Mouse (Mus musculus) liver, embryonic 11.5 days (tissue): ENCODE data around the gene Calhm6. TPM values are rescaled to one million over a fixed set of nuclear protein-coding genes. Genes with fewer than 3 reads are reported as not detected.

ENCODE experiments used
- ATAC-seq: fragments of 200-750 bp; cut with Nextera tagmentation; replicated peaks from 2 replicates; pipeline ENCODE4 v1.8.0; 2017; ENCODE audit warnings: moderate number of reproducible peaks, mild to moderate bottlenecking, moderate TSS enrichment, moderate library complexity; ENCODE audit not compliant: low FRiP score
- DNase-seq: peaks from one replicate; pipeline ENCODE4 v3.0.0-alpha.2; 2017; ENCODE audit warnings: low spot score
- H3K27ac ChIP-seq: fragments of 300-500 bp; sonication (generic); 2 replicates; pipeline ENCODE4 v1.5.1; 2014; ENCODE audit warnings: mild to moderate bottlenecking, low read depth, low read length, control low read depth
- H3K27me3 ChIP-seq: fragments of 300-500 bp; sonication (generic); replicated peaks from 2 replicates; pipeline ENCODE4 v1.6.1; 2014; ENCODE audit warnings: low read length, mixed read lengths; ENCODE audit not compliant: control insufficient read depth, insufficient read depth
- H3K36me3 ChIP-seq: fragments of 300-500 bp; sonication (generic); 2 replicates; pipeline ENCODE4 v1.6.1; 2014; ENCODE audit warnings: mild to moderate bottlenecking, low read length, moderate library complexity, mixed read lengths; ENCODE audit not compliant: control insufficient read depth, insufficient read depth
- H3K4me1 ChIP-seq: fragments of 300-500 bp; sonication (generic); replicated peaks from 2 replicates; pipeline ENCODE4 v1.6.1; 2014; ENCODE audit warnings: low read length, mixed read lengths; ENCODE audit not compliant: control insufficient read depth, insufficient read depth
- H3K4me2 ChIP-seq: fragments of 300-500 bp; sonication (generic); 2 replicates; pipeline ENCODE4 v1.6.1; 2014; ENCODE audit warnings: mild to moderate bottlenecking, control low read depth, moderate library complexity
- H3K4me3 ChIP-seq: fragments of 300-500 bp; sonication (generic); 2 replicates; pipeline ENCODE4 v1.5.1; 2014; ENCODE audit warnings: low read depth, low read length, control low read depth
- H3K9ac ChIP-seq: fragments of 300-500 bp; sonication (generic); 2 replicates; pipeline ENCODE4 v1.6.1; 2014; ENCODE audit warnings: low read depth, low read length, control low read depth
- H3K9me3 ChIP-seq: fragments of 300-500 bp; sonication (generic); 2 replicates; pipeline ENCODE4 v1.6.1; 2016; ENCODE audit warnings: low read length, inconsistent platforms, mixed read lengths; ENCODE audit not compliant: control insufficient read depth
- WGBS: fragments of 180-500 bp; shearing (Covaris S2); extraction: QIAGEN DNeasy Blood & Tissue Kit; methylation state at CpG from one replicate; pipeline ENCODE4 v1.1.7; 2014; 5-methylcytosine and 5-hydroxymethylcytosine counted together
- polyA plus RNA-seq: library from polyadenylated mRNA; unstranded; fragments of >200 nt; fragmentation: Nextera tagmentation; extraction: Ambion mirVana; gene quantifications from 2 replicates; pipeline ENCODE4 v1.2.1, GENCODE M21; 2014

Gene Calhm6
- polyA plus RNA-seq, 1 experiment from 2014 or later, result 1.5 TPM

- Histone ChIP-seq H3K4me2 (no peak overlapping the region), H3K4me1 (no peaks in the 10 kb centered on the region), H3K36me3 (no peaks in the 10 kb centered on the region; the same call in 1 of the 2 replicates), H3K27me3 (no peaks in the 10 kb centered on the region), H3K9ac (no peak overlapping the region), H3K4me3 (no peak overlapping the region), H3K9me3 (no peaks in the 10 kb centered on the region), H3K27ac (no peak overlapping the region)
- ATAC-seq (no peak), DNase-seq (no peak)
- WGBS, result 77% methylated on average over 6 of the region's 6 CpGs
These were observed 22.7 kb upstream of the Calhm6 start for GRCm38 (mm10) chr10:34150454-34150853.

GRCm38 (mm10) chr10:34149772-34150171, 22.0 kb upstream of the Calhm6 start:
- Histone ChIP-seq H3K27ac (no peak overlapping the region), H3K9ac (no peak overlapping the region), H3K4me1 (no peaks in the 10 kb centered on the region), H3K27me3 (no peaks in the 10 kb centered on the region), H3K4me3 (no peak overlapping the region), H3K4me2 (no peak overlapping the region), H3K9me3 (no peaks in the 10 kb centered on the region), H3K36me3 (no peaks in the 10 kb centered on the region; the same call in 1 of the 2 replicates)
- 79% methylated on average over 3 of the region's 3 CpGs for WGBS
- DNase-seq (no peak), ATAC-seq (no peak)

DNA sequence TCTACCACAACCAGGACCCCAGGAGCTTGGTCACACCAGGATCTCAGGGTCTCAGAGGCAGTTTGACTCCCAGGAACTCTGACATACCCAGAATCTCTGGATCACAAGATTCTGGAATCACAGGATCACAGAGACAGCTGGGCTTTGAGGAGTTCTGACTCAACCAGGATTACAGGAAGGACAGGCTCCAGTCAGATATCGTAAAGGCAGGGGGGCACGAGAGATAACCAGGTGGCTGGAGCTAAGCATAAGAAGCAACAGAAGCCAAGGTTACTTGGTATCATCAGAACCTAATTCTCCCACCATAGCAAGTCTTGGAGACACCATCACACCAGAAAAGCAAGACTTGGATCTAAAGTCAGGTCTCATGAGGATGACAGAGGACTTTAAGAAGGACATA, 13.9 kb upstream of the Calhm6 start:
- H3K27me3 ChIP-seq, result no peaks in the 10 kb centered on the region
- no peaks in the 10 kb centered on the region for H3K9me3 ChIP-seq
- no peak overlapping the region for H3K27ac ChIP-seq
- no peak overlapping the region for H3K4me2 ChIP-seq
- no peaks in the 10 kb centered on the region for H3K4me1 ChIP-seq
- WGBS, result 59% methylated on average over 2 of the region's 2 CpGs
- DNase-seq (no peak), ATAC-seq (no peak)
- no peak overlapping the region for H3K4me3 ChIP-seq
- H3K9ac ChIP-seq, result no peak overlapping the region
- no peaks in the 10 kb centered on the region for H3K36me3 ChIP-seq

DNA sequence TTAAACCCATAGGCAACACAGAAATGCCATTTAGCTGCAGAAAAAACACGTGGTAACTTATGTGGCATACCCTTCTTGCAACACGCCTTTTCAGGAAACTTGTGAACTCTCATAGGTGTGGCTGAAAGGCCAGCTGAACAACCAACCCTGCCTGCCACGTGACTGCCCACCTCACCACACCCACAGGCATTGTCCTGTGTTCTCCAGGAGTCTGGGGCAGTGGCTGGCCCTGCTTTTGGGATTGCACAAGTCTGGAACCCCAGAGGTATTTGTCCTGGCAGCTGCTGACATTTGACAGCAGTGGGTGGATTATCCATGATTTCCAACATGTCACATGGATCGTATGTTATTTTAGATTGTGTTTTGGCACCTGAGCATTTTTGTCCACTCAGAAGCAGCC, 12.0 kb upstream of the Calhm6 start:
- 65% methylated on average over 4 of the region's 4 CpGs for WGBS

GRCm38 (mm10) chr10:34138027-34138426, 10.2 kb upstream of the Calhm6 start:
- 48% methylated on average over 6 of the region's 6 CpGs for WGBS
- Histone ChIP-seq H3K4me2 (no peak overlapping the region), H3K4me3 (no peak overlapping the region), H3K4me1 (no peaks in the 10 kb centered on the region), H3K27ac (no peak overlapping the region), H3K27me3 (no peaks in the 10 kb centered on the region), H3K36me3 (no peaks in the 10 kb centered on the region), H3K9ac (no peak overlapping the region), H3K9me3 (no peaks in the 10 kb centered on the region)
- DNase-seq (no peak), ATAC-seq (no peak)

More for the DNA sequence above, 12.0 kb upstream of the Calhm6 start:
- H3K9me3 ChIP-seq, result no peaks in the 10 kb centered on the region
- ATAC-seq (no peak), DNase-seq (no peak)
- no peak overlapping the region for H3K4me2 ChIP-seq
- no peak overlapping the region for H3K4me3 ChIP-seq
- no peak overlapping the region for H3K27ac ChIP-seq
- no peaks in the 10 kb centered on the region for H3K27me3 ChIP-seq
- no peaks in the 10 kb centered on the region for H3K4me1 ChIP-seq
- H3K36me3 ChIP-seq, result no peaks in the 10 kb centered on the region
- no peak overlapping the region for H3K9ac ChIP-seq

DNA sequence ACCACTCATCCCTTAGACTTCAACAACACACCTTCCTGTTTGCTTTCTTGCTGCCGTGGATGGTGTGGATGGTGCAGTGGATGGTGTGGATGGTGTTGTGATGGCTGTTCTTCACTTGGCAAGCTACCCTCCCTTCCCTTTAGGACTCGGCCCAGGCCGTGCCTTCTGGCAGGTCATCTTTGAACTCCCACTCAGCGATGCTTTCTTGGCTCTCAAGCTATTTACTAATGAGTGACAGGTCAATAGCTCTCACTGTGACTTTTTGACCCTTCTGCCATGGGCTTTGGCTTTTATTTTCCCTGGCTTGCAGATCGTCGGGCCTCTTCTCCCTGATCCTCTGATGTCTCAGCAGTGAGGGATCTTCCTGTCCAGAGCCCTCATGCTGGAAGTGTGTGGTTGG, 8.6 kb upstream of the Calhm6 start:
- Histone ChIP-seq H3K9ac (no peak overlapping the region), H3K4me3 (no peak overlapping the region), H3K36me3 (no peaks in the 10 kb centered on the region), H3K4me2 (no peak overlapping the region), H3K4me1 (no peaks in the 10 kb centered on the region), H3K27me3 (no peaks in the 10 kb centered on the region), H3K27ac (no peak overlapping the region), H3K9me3 (no peaks in the 10 kb centered on the region)
- ATAC-seq (no peak), DNase-seq (no peak)
- WGBS, result 44% methylated on average over 6 of the region's 6 CpGs

GRCm38 (mm10) chr10:34131356-34131755, 3.6 kb upstream of the Calhm6 start:
- Histone ChIP-seq H3K4me1 (no peaks in the 10 kb centered on the region), H3K36me3 (no peaks in the 10 kb centered on the region), H3K9me3 (no peaks in the 10 kb centered on the region), H3K27me3 (no peaks in the 10 kb centered on the region), H3K9ac (no peak overlapping the region), H3K27ac (no peak overlapping the region), H3K4me3 (no peak overlapping the region), H3K4me2 (no peak overlapping the region)
- DNase-seq (no peak), ATAC-seq (no peak; the same call in 1 of the 2 replicates)
- 47% methylated on average over 2 of the region's 2 CpGs for WGBS

- no peak overlapping the region for H3K27ac ChIP-seq
- no peak overlapping the region for H3K4me2 ChIP-seq
- no peaks in the 10 kb centered on the region for H3K36me3 ChIP-seq
- no peak overlapping the region for H3K4me3 ChIP-seq
- no peaks in the 10 kb centered on the region for H3K27me3 ChIP-seq
- H3K9me3 ChIP-seq, result no peaks in the 10 kb centered on the region
- ATAC-seq, result no peak
- 83% methylated on average over 6 of the region's 6 CpGs for WGBS
- no peak for DNase-seq
- H3K4me1 ChIP-seq, result no peaks in the 10 kb centered on the region
- H3K9ac ChIP-seq, result no peak overlapping the region
These were observed 607 bp upstream of the Calhm6 start for GRCm38 (mm10) chr10:34128391-34128790.

DNA sequence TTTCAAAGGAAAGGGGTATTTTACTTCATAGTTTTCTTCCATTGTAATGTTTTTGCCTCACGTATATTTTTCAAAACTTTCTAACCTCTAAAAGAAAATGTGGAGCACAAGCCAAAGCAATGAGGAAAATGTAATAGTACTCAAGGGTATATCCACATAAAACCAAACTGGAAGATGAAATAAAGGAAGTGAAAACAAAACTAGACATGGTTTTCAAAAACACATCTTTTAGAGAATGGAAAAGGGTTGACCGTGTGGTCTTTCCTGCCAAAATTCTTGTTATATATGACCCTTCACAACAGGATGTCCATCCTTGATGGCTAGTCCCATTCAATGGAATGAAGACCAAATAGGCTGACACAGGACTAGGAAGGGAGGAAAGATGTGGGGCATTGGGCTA, 9.4 kb downstream of the Calhm6 start:
- DNase-seq (no peak), ATAC-seq (no peak)
- Histone ChIP-seq H3K27ac (no peak overlapping the region), H3K4me1 (no peaks in the 10 kb centered on the region), H3K36me3 (no peaks in the 10 kb centered on the region), H3K4me2 (no peak overlapping the region), H3K27me3 (no peaks in the 10 kb centered on the region), H3K4me3 (no peak overlapping the region), H3K9me3 (no peaks in the 10 kb centered on the region), H3K9ac (no peak overlapping the region)
- 83% methylated on average over 2 of the region's 2 CpGs for WGBS
